Mouse (Mus musculus): ENCODE measurements around the gene Spdef. TPM values are rescaled to one million over a fixed set of nuclear protein-coding genes. Genes with fewer than 3 reads are reported as not detected.

Spdef gene
- polyA plus RNA-seq, 1 experiment from 2014 or later: 0.33 TPM

DNA sequence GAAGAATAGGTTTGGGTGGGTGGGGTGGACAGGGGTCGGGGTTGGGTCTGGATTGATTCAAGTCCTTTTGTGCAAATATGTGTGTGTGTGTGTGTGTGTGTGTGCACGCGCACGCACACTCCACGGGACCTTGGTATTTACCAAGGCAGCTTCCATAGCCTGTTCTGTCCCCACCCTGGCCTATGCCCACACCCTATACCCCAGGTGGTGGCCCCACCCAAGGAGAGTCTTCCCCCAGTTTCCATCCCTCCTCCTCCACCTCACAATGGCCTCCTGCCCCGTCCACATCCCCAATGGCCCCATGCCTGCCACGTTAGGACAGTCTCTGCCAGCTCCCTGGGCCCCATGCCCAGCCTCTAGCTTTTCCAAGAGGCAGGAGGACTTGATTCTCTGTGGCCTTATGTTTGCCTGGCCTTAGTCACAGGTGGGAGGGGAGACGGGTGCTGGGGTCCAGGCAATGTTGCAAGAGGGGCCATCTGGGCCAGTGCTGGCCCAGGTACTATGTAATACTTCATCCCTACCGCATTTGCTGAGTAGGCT lies 7.6 kb downstream of the Spdef start:
- Histone ChIP-seq H3K9me3 (no peaks in the 10 kb centered on the region), H3K4me2 (replicated peaks) (no peak overlapping the region), H3K4me1 (peaks cover 22% of the 10 kb centered on the region), H3K27me3 (replicated peaks) (no peaks in the 10 kb centered on the region), H3K4me3 (no peak overlapping the region), H3K27ac (no peak overlapping the region), H3K9ac (no peak overlapping the region), H3K36me3 (no peaks in the 10 kb centered on the region)
- no peak for ATAC-seq (ENCODE audit: low FRiP score, low read depth)
- WGBS: 80% methylated on average over 9 of the region's 9 CpGs

DNA sequence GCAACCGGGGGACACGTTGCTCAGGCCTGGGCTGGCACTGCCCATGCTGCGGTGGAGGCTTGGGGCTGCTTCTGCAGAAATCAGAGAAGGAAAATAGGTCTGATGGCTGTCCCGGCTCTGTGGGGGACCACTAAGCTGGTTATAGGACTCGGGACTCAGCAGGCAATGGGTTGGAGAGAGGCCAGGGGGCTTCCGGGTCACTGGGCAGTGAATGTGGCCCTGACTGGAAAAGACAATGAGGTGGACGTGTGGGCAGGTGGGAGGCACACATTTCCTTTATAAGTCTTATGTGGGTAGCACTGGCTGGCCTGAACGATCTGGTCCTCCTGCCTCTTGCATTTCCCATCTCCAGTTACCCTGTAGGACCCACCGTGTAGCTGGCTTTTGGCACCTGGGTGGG lies 8.4 kb downstream of the Spdef start:
- 51% methylated on average over 9 of the region's 9 CpGs for WGBS
- no peak overlapping the region for H3K4me3 ChIP-seq
- no peak for ATAC-seq (ENCODE audit: low FRiP score, low read depth)
- peaks cover 16% of the 10 kb centered on the region for H3K4me1 ChIP-seq
- no peaks in the 10 kb centered on the region for H3K9me3 ChIP-seq
- no peaks in the 10 kb centered on the region for H3K27me3 ChIP-seq (replicated peaks)
- no peak overlapping the region for H3K9ac ChIP-seq
- no peak overlapping the region for H3K4me2 ChIP-seq (replicated peaks)
- H3K27ac ChIP-seq: no peak overlapping the region
- no peaks in the 10 kb centered on the region for H3K36me3 ChIP-seq

DNA sequence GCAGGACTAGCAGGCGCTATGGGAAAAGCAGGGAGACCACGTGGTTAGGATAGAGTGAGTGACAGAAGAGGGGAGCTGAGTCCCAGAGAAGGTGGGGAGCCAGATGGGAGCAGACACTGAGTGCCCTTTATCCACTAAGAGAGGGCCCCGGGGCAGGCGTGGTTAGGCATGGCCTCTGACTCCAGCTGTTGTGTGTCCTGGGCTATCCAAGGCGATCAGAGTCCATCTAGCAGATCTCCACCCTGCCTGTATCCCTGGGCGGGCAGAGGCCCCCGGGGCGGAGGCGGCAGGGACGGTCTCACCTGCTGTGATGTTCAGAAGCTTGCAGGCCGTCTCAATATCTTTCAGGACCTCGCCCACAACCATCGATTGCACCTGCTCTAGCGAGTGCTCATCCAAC lies 9.1 kb downstream of the Spdef start:
- WGBS: 73% methylated on average over 14 of the region's 14 CpGs
- Histone ChIP-seq H3K4me1 (peaks cover 10% of the 10 kb centered on the region), H3K27me3 (replicated peaks) (no peaks in the 10 kb centered on the region), H3K9me3 (no peaks in the 10 kb centered on the region), H3K36me3 (no peaks in the 10 kb centered on the region), H3K27ac (no peak overlapping the region), H3K4me3 (no peak overlapping the region), H3K9ac (no peak overlapping the region), H3K4me2 (replicated peaks) (no peak overlapping the region)
- no peak for ATAC-seq (ENCODE audit: low FRiP score, low read depth)

DNA sequence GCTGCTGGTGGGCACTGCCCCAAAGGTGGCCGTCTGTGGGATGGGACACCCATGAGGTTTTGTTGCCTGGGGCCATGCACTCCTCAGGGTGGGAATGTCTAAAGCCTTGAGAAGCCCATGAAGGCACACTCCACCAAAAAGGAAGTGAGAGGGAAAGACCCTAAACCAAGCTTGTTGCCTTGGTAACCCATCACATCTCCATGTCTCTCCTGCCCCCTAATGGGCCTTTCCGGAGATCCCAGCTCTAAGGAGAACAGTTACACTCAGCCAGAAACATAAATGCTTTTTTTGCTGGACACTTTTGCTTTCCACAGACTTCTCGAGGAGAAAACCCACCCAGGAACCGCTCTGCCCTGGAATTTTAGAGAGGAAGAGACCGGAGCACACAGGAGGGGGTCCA lies 10.5 kb downstream of the Spdef start:
- Histone ChIP-seq H3K4me3 (no peak overlapping the region), H3K9me3 (no peaks in the 10 kb centered on the region), H3K4me1 (peaks cover 10% of the 10 kb centered on the region), H3K36me3 (no peaks in the 10 kb centered on the region), H3K27ac (no peak overlapping the region), H3K9ac (no peak overlapping the region), H3K4me2 (replicated peaks) (no peak overlapping the region), H3K27me3 (replicated peaks) (no peaks in the 10 kb centered on the region)
- ATAC-seq (ENCODE audit: low FRiP score, low read depth): no peak
- WGBS: 49% methylated on average over 5 of the region's 5 CpGs

DNA sequence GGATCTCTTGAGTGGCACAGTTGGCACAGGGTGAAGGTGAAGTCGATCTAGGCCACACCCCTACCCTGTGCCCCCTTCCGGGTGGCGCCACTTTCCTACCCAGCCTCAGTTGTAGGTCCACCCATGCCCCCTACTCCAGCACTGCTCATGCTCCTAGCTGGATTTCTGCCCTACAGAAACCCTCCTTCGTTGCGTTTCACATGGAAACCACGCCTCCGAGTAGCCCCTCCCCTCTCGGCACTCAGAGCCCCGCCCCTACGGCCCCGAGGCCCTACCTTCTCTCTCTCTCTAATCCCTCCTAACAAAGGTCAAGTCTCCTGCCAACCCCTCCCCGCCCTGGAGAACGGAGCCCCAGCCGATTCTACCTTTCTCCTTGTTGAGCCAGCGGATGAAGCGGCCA lies 12.0 kb downstream of the Spdef start:
- Histone ChIP-seq H3K4me1 (peaks cover 10% of the 10 kb centered on the region), H3K4me2 (replicated peaks) (peak overlapping the region; percentile 51), H3K36me3 (no peaks in the 10 kb centered on the region), H3K4me3 (peak overlapping the region; percentile 7), H3K9me3 (no peaks in the 10 kb centered on the region), H3K27me3 (replicated peaks) (no peaks in the 10 kb centered on the region), H3K27ac (no peak overlapping the region), H3K9ac (no peak overlapping the region)
- no peak; the same call in 1 of the 2 replicates for ATAC-seq (ENCODE audit: low FRiP score, low read depth)
- 4% methylated on average over 16 of the region's 16 CpGs for WGBS

DNA sequence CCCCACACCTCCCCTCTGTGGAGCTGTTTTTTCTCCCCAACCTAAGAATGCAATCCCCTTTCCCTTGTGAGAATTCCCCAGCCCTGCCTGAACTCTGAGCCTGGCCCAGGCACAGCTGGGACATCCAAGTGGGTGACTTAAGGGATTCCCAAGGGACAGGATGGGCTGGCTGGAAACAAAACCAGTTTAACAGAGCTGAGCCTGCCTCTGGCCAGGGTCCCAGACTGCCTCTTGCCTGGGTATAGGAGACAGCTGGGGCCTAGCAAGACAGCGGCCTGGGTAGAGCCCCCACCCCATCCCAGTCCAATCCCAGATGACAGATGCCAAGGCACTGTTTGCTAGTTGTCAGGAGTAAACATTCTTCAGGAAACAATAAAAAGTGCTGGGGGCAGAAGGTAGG lies 15.9 kb downstream of the Spdef start:
- no peaks in the 10 kb centered on the region for H3K9me3 ChIP-seq
- ATAC-seq (ENCODE audit: low FRiP score, low read depth): no peak
- H3K27ac ChIP-seq: no peak overlapping the region

DNA sequence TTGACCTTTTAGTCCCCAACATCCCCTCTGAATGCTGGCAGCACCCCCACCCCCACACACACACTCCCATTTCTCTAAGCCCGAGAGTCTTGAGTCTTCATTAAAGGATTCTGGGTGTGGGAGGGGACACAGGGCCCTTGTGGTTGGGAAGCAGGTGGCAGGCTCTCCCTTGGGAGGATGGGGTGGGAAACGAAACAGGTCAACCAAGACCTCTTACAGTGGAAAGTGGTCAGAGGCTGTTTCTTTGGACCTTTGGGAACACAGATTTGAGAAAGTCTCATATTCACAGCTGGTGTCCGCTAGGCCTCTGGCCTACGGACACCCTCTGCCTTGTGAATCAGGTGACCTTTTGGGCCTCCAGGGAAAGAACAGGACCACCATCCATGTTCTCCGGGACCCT lies 19.1 kb downstream of the Spdef start:
- no peaks in the 10 kb centered on the region for H3K36me3 ChIP-seq
- H3K4me1 ChIP-seq: peaks cover 5% of the 10 kb centered on the region
- no peak overlapping the region for H3K27ac ChIP-seq
- ATAC-seq (ENCODE audit: low FRiP score, low read depth): no peak
- no peak overlapping the region for H3K4me3 ChIP-seq
- no peaks in the 10 kb centered on the region for H3K9me3 ChIP-seq
- H3K27me3 ChIP-seq (replicated peaks): peaks cover 27% of the 10 kb centered on the region
- no peak overlapping the region for H3K4me2 ChIP-seq (replicated peaks)
- no peak overlapping the region for H3K9ac ChIP-seq
- WGBS: 76% methylated on average over 5 of the region's 5 CpGs

More for the DNA sequence above, 15.9 kb downstream of the Spdef start:
- no peaks in the 10 kb centered on the region for H3K36me3 ChIP-seq
- WGBS: 79% methylated on average over 1 of the region's 1 CpGs
- H3K4me1 ChIP-seq: peaks cover 14% of the 10 kb centered on the region
- H3K27me3 ChIP-seq (replicated peaks): 0 out of 2 replicates have a peak, but pooled peaks cover 5% of the 10 kb centered on the region
- no peak overlapping the region for H3K4me2 ChIP-seq (replicated peaks)
- H3K9ac ChIP-seq: no peak overlapping the region
- H3K4me3 ChIP-seq: no peak overlapping the region

DNA sequence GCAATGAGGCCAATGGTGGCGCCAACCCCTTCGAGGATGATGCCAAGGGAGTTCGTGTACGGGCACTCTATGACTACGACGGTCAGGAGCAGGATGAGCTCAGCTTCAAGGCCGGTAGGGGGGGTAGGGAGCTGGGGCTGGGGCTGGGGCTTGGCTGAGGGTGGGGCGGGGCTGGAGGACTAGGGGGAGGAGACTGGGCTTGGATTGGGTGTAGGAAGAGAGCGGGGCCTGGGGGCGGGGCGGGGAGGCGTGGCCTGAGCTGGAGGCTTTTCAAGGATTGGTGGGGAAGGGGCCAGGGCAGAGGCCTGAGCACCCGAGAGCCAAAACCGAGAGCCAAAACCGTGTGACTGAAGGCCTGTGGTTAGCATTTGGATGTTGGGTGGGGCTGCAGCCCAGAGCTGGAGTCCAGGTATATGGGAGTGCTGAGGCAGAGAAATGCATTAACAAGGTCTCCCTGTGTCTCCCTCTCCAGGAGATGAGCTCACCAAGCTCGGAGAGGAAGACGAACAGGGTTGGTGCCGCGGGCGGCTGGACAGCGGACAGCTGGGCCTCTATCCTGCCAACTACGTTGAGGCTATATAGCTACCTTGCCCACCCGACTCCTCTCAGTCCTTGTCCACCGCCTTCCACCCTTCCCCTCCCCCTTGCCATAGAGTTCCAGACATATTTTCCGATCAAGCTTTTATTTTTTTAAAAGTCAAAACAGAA lies 20.6 kb downstream of the Spdef start:
- Histone ChIP-seq H3K27ac (no peak overlapping the region), H3K4me2 (replicated peaks) (peak overlapping the region; percentile 62), H3K9ac (0 out of 2 replicates have a peak overlapping the region, but pooled peaks have one; percentile 35), H3K4me3 (peak overlapping the region; percentile 11; the same call in 1 of the 2 replicates), H3K36me3 (no peaks in the 10 kb centered on the region), H3K4me1 (peaks cover 5% of the 10 kb centered on the region), H3K9me3 (no peaks in the 10 kb centered on the region), H3K27me3 (replicated peaks) (peaks cover 27% of the 10 kb centered on the region)
- peak; percentile 88 for ATAC-seq (ENCODE audit: low FRiP score, low read depth)
- WGBS: 4% methylated on average over 25 of the region's 25 CpGs

DNA sequence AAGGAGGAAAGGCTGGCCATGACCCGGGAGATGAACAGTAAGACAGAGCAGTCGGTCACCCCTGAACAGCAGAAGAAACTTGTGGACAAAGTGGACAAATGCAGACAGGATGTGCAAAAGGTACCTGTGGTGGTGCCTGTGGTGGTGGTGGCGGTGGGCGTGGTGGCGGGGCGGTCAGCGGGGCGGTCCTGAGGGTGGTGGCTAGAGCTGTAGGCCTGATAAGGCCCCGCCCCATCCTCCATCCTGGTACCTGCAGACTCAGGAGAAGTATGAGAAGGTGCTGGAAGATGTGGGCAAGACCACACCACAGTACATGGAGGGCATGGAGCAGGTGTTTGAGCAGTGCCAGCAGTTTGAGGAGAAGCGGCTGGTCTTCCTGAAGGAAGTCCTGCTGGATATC lies 23.1 kb downstream of the Spdef start:
- peaks cover 11% of the 10 kb centered on the region for H3K4me1 ChIP-seq
- H3K36me3 ChIP-seq: no peaks in the 10 kb centered on the region
- no peak for ATAC-seq (ENCODE audit: low FRiP score, low read depth)
- H3K4me2 ChIP-seq (replicated peaks): no peak overlapping the region
- no peaks in the 10 kb centered on the region for H3K9me3 ChIP-seq
- H3K27ac ChIP-seq: no peak overlapping the region
- no peak overlapping the region for H3K9ac ChIP-seq
- H3K4me3 ChIP-seq: no peak overlapping the region
- peaks cover 27% of the 10 kb centered on the region for H3K27me3 ChIP-seq (replicated peaks)
- WGBS: 40% methylated on average over 10 of the region's 10 CpGs

DNA sequence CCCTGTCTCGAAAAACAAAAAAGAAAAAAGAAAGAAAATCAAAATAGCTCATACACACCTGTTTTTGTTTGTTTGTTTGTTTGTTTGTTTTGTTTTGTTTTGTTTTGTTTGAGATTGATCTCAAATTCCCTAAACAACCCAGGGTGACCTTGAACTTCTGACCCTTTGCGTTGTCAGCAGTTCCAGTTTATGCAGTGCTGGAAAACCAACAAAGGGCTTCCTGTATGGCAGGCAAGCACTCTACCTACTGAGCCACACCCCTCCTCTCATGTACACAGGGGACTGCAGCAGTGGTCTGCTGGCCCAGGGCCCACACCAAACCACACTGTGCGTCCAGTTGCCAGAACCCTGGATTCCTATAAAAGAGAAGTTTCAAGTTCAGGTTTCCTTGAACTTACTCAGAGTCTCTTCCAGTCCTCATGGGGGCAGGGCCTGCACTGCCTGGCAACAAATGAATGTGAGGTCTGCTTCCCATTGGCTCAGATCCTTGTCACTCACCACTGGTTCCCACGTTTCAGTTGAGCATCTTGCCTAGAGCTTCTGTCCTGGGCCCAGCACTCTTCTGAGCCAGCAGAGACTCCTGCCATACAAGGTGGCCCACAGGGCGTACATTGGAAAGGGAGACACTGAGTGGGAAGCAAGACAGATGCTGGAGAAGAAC lies 24.7 kb downstream of the Spdef start:
- Histone ChIP-seq H3K9ac (no peak overlapping the region), H3K9me3 (peaks cover 4% of the 10 kb centered on the region; the same call in 1 of the 2 replicates), H3K4me3 (no peak overlapping the region), H3K36me3 (no peaks in the 10 kb centered on the region), H3K27me3 (replicated peaks) (peaks cover 26% of the 10 kb centered on the region), H3K4me1 (peaks cover 11% of the 10 kb centered on the region), H3K4me2 (replicated peaks) (no peak overlapping the region), H3K27ac (no peak overlapping the region)
- ATAC-seq (ENCODE audit: low FRiP score, low read depth): no peak
- WGBS: 61% methylated on average over 5 of the region's 5 CpGs

DNA sequence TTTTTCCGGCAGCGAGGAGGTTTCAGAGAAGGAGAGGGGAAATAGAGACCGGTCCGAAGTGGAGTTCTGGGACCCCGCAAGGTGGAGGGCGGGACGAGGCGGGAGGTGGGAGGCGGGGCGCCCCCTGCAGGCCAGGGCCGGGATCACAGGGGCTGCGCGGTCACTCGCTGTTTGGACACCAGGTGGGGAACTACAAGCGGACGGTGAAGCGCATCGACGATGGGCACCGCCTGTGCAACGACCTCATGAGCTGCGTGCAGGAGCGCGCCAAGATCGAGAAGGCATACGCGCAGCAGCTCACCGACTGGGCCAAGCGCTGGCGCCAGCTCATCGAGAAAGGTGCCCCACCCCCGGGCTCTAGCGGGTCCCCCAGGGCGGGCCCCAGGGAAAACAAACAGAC lies 26.2 kb downstream of the Spdef start:
- Histone ChIP-seq H3K36me3 (no peaks in the 10 kb centered on the region), H3K9ac (0 out of 2 replicates have a peak overlapping the region, but pooled peaks have one; percentile 44), H3K4me1 (peaks cover 7% of the 10 kb centered on the region; the same call in 1 of the 2 replicates), H3K4me2 (replicated peaks) (peak overlapping the region; percentile 59), H3K9me3 (peaks cover 4% of the 10 kb centered on the region; the same call in 1 of the 2 replicates), H3K4me3 (peak overlapping the region; percentile 15; the same call in 1 of the 2 replicates), H3K27me3 (replicated peaks) (peaks cover 21% of the 10 kb centered on the region), H3K27ac (no peak overlapping the region)
- no peak for ATAC-seq (ENCODE audit: low FRiP score, low read depth)
- 1% methylated on average over 34 of the region's 34 CpGs for WGBS

DNA sequence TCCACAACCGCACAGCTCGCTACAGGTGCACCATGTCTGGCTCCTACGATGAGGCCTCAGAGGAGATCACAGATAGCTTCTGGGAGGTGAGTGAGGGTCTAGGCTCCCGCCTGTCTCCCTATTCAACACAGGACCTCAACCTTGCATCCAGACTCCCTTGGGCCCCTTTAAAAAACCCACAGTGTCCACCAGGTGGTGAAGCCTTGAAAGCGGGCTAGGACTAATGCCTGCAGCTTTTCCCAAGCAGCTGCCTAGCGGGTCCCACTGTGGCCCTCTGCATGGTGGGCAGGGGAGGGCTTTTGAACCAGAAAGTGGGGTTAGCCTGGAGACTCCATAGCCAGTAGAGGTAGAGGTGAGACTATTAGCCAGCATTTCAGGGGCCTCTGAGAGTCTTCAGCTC lies 26.9 kb downstream of the Spdef start:
- no peak for ATAC-seq (ENCODE audit: low FRiP score, low read depth)
- H3K27me3 ChIP-seq (replicated peaks): peaks cover 17% of the 10 kb centered on the region
- H3K4me1 ChIP-seq: peaks cover 7% of the 10 kb centered on the region; the same call in 1 of the 2 replicates
- no peak overlapping the region; the same call in 1 of the 2 replicates for H3K4me2 ChIP-seq (replicated peaks)
- no peak overlapping the region for H3K9ac ChIP-seq
- peaks cover 4% of the 10 kb centered on the region; the same call in 1 of the 2 replicates for H3K9me3 ChIP-seq
- H3K27ac ChIP-seq: no peak overlapping the region
- WGBS: 72% methylated on average over 6 of the region's 6 CpGs
- no peak overlapping the region for H3K4me3 ChIP-seq
- no peaks in the 10 kb centered on the region for H3K36me3 ChIP-seq
